Mouse (Mus musculus) bone marrow, adult 2 months (tissue): ENCODE data around the gene Tubal3. TPM values are rescaled to one million over a fixed set of nuclear protein-coding genes. Genes with fewer than 3 reads are reported as not detected.
A peak's percentile ranks its signal among the peaks of the same experiment; 100 is the strongest.

Experiments used
- H3K27ac ChIP-seq: fragments of 200-500 bp; 2 replicates; pipeline ENCODE4 v1.5.1; 2012; ENCODE audit warnings: low read depth, mild to moderate bottlenecking, control low read depth, inconsistent platforms, low read length; ENCODE audit not compliant: control insufficient read depth, poor library complexity, insufficient read depth
- H3K4me1 ChIP-seq: fragments of 200-500 bp; 2 replicates; pipeline ENCODE4 v1.6.1; 2011; ENCODE audit warnings: low read length; ENCODE audit not compliant: control insufficient read depth, insufficient read depth
- H3K4me3 ChIP-seq: fragments of 200-500 bp; replicated peaks from 2 replicates; pipeline ENCODE3; 2011; ENCODE audit warnings: mild to moderate bottlenecking, low read depth, low read length, control low read depth; ENCODE audit not compliant: control insufficient read depth
- CTCF ChIP-seq: fragments of 200-500 bp; IDR thresholded peaks from 2 replicates; pipeline ENCODE4 v1.5.1; 2011; ENCODE audit warnings: low read length, control low read depth; ENCODE audit not compliant: control insufficient read depth, insufficient read depth
- POLR2A ChIP-seq: fragments of 200-500 bp; IDR thresholded peaks from 2 replicates; pipeline ENCODE4 v1.6.1; 2011; ENCODE audit warnings: low read depth, mild to moderate bottlenecking, control low read depth, low read length, borderline replicate concordance; ENCODE audit not compliant: control insufficient read depth
- WGBS: fragments of 180-500 bp; shearing (Covaris S2); methylation state at CpG from one replicate; pipeline ENCODE4 v1.1.7; 2018; 5-methylcytosine and 5-hydroxymethylcytosine counted together
- polyA plus RNA-seq: library from polyadenylated mRNA; stranded (reverse); fragments of >200 nt; gene quantifications from 2 replicates; pipeline ENCODE4 v1.2.4, GENCODE M21; 2011; ENCODE audit warnings: low replicate concordance; ENCODE audit not compliant: missing spikeins, insufficient read depth, insufficient read length

Gene Tubal3
- polyA plus RNA-seq, 1 experiment = not detected

DNA sequence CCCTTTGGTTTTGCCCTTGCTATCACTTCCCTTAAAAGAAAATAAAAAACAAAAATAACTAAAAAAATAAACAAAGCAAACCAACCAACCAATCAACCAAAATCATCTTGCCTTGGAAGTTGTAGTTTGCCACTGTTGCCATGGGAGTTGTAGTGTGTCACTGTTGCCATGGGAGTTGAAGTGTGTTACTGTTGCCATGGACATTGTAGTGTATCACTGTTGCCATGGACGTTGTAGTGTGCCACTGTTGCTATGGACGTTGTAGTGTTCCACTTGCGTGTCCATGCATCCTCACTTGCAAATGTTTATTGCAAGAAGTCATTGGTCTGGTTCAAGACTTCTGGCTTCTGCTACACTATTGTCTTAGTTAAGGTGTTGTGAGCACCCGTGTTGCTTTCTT, 29.2 kb downstream of the Tubal3 start:
- WGBS = 81% methylated on average over 4 of the region's 4 CpGs
- Histone ChIP-seq H3K4me3 (no peak overlapping the region), H3K4me1 (no peaks in the 10 kb centered on the region; the same call in 1 of the 2 replicates), H3K27ac (no peak overlapping the region)
- no peak for TF ChIP-seq POLR2A
- no peak for TF ChIP-seq CTCF

DNA sequence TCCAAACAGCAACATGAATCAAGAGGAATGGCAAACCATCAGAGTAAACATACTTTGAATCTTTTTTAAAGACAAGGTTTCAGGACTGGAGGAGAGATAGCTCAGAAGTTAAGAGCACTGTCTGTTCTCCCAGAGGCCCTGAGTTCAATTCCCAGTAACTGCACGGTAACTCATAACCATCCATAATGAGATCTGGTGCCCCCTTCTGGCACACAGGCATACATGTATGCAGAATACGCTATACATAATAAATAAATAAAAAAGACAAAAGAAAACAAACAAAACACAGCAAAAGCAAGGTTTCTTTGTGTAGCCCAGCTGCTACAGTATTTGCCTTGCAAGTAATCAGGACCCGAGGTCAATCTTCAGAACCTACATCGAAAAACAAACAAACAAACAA, 31.4 kb downstream of the Tubal3 start:
- Histone ChIP-seq H3K4me1 (no peaks in the 10 kb centered on the region; the same call in 1 of the 2 replicates), H3K27ac (no peak overlapping the region), H3K4me3 (no peak overlapping the region)
- 81% methylated on average over 4 of the region's 4 CpGs for WGBS
- TF ChIP-seq CTCF (no peak), POLR2A (no peak)

DNA sequence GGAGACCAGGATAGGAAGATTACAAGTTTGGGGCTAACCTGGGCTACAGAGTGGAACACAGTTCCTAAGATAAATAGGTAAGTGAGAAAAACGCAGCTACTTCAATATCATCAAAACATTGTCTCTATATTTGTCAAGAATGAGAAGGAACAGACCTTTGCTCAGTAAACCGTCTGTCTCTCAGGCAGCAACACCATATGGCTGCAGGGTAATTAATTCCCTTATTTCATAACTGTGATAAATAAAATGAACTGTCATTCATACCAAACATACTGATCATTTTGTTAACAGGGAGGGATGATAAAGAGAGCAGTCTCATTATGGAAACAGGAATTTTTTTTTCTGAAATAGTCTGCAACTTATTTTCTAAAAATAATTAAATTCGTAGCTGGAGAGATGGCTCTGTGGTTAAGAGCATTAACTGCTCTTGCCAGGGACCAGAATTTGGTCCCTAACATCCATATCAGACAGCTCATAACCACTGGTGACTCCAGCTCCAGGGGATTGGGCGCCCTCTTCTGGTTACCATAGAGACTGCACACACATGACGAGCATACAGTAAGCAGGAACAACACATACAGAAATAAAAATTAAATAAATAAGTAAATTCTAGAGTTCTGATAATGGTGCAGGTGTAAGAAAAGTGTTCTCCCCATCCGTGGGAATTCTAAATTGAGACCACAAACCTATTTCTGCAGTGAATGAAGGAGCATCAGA, 33.3 kb downstream of the Tubal3 start:
- 74% methylated on average over 6 of the region's 6 CpGs for WGBS
- Histone ChIP-seq H3K4me3 (no peak overlapping the region), H3K4me1 (no peaks in the 10 kb centered on the region; the same call in 1 of the 2 replicates), H3K27ac (no peak overlapping the region)
- TF ChIP-seq POLR2A (no peak), CTCF (peak; percentile 28; the same call in 1 of the 2 replicates)

DNA sequence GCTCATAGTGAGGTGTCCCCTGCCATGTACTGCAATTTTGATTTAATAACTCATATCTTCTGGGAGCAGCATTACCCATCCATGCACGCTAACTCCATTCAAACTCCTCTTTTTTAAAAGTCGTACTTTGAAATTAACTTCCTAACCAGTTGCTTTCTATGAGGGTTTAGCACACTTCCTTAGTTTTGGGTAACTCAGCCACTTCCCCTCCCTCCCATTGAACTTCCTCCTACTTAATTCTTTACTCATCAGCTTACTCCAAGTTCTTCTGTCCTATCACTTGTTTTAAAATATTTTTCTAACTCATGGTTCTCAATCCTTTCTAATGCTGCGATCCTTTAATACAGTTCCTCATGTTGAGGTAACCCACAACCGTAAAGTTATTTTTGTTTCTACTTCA, 50.8 kb downstream of the Tubal3 start:
- WGBS = 7% methylated on average over 4 of the region's 4 CpGs
- no peak overlapping the region for H3K4me3 ChIP-seq
- no peak for TF ChIP-seq POLR2A
- no peak for TF ChIP-seq CTCF

More for the DNA sequence above, 50.8 kb downstream of the Tubal3 start:
- Histone ChIP-seq H3K4me1 (no peaks in the 10 kb centered on the region), H3K27ac (no peak overlapping the region)

Other genes starting within 250 kb of the Tubal3 start
- 1.6 TPM in 1 of 2 replicates, not detected in the other for gene Calml3, start 114.0 kb upstream of the Tubal3 start, polyA plus RNA-seq
- gene Calm4, start 80.5 kb upstream of the Tubal3 start, polyA plus RNA-seq = not detected in 2 replicates
- gene Calm5, start 64.1 kb upstream of the Tubal3 start, polyA plus RNA-seq = not detected in 2 replicates
- 65.0 and 81.1 TPM in 2 replicates for gene Net1, start 54 bp upstream of the Tubal3 start, polyA plus RNA-seq
- not detected in 2 replicates for gene Ucn3, start 27.1 kb downstream of the Tubal3 start, polyA plus RNA-seq
- gene Akr1c14, start 130.7 kb downstream of the Tubal3 start, polyA plus RNA-seq = 0.81 and 0.82 TPM in 2 replicates
- not detected in 2 replicates for gene Akr1c18, start 232.4 kb downstream of the Tubal3 start, polyA plus RNA-seq